Mouse (Mus musculus) brain, embryonic 14.5 days (tissue): Measurements from ENCODE around the gene Med13.

Experiments used
- CTCF ChIP-seq: fragments of 200-500 bp; IDR thresholded peaks from 2 replicates; pipeline ENCODE4 v1.5.1; 2012; ENCODE audit warnings: inconsistent platforms, mild to moderate bottlenecking, moderate library complexity, borderline replicate concordance; ENCODE audit not compliant: insufficient read depth, insufficient read length; ENCODE audit errors: extremely low read depth
- POLR2A ChIP-seq: fragments of 200-500 bp; IDR thresholded peaks from 2 replicates; pipeline ENCODE4 v1.6.1; 2012; ENCODE audit warnings: mild to moderate bottlenecking, inconsistent platforms, borderline replicate concordance; ENCODE audit not compliant: poor library complexity, insufficient read depth, insufficient read length, severe bottlenecking; ENCODE audit errors: extremely low read depth

DNA sequence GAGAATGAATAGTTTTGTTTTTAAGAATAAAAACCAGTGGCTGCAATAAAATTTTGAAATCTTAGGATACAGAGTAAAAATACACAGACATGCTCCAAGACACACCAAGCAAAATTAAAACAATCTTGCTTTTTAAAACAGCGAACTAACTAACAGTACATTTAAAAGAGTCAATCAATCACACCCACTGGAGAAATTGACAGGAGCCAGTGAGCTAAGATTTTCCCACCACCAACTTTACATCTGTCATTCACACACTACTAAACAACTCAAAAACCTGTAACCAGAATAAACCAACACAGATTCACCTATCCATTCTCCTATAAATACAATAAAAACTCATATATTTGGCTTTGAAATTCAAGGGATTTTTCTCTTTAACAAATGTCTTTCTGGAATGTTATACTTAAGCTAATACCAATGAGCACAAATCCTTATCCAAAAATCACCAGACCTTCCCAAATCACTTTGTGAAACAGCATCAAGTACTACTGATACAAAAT is 6.7 kb downstream of the Med13 start:
- TF ChIP-seq CTCF = no peak
- no peak for TF ChIP-seq POLR2A
